Mouse (Mus musculus) layer of hippocampus, adult 9-10 months (tissue): ENCODE results near the gene Gm49358.

Source experiments
- DNase-seq: peaks from one replicate; pipeline ENCODE4 v3.0.0; 2022; ENCODE audit warnings: low spot score

Gm49358 gene

DNA sequence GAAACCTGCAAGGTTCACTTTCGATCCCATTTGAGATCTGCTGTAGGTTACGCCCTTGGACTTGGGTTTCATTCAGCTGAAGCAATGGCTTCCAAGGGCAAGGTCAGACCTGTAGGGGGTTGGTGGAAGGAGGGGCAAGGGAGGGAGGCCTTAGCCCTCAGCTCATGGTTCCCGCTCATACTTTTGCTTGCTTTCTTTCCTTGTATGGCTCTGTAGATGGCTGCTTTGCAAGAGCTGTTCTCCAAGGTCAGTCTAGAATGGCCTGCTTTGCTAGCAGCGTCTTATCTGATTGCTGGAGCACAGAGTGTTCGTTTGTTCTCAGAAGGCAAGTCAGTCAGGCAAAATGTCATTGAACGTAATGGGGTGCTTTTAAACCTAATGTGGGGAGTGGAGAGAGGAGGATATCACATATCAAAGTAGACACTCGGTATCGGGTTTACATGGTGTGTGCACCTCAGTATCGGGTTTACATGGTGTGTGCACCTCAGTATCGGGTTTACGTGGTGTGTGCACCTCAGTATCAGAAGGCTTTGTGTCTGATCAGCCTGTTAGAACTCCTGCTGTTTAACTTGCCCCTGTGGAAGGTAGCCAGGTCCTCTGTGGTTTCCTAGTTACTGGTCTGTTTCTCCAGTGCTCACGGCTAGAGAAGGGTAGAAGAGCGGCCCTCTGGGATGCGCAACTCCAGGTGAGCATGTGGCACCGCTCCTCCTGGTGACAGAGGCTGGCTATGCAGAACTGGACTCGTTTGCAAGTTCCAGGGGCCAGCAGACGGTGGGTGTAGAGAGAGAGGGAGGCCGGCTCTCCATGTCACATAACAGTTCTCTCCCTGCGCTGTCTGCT lies 50.7 kb downstream of the Gm49358 start:
- DNase-seq = no peak

DNA sequence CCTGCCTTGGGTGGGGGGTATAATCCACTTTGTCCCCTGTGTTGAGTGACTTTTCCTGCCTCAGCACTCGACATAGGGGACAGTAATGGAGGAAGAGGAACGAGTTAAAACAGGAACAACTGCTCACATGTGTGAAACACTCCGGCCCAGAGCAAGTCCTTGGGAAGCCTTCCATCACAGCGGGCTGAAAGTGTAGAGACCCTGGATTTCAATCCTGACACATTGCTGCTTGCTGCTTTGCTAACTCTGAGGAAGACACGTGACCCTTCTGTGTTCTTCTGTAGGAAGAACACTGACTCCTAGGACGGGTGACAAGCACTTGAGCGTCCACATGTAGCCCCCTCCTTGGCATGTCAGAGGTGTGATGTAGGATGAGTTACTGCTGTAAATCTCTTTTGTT lies 51.4 kb downstream of the Gm49358 start:
- DNase-seq = no peak

DNA sequence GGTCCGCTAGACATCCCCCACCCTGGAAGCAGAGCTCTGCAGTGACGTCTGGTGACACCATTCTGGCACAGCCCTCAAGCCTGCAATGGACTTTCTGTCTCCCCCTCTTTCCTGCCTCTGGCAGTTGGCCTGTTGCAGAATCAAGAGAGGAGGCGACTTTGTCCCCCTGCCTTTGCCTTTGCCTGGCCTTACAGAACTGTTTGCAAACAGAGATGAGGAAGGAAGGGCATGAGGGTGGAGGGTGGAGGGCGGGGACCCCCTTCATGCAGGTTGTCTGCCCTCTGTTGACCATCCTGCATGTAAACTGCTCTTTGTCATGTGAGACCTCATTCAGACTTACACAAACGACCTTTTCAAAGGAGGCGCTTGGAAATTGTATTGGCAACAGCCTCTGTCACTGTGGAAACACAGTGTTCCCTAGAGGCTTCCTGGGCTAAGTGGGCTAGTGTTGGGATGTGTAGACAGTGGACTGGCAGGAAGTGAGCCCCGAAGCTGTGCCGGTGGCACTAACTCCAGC lies 55.9 kb downstream of the Gm49358 start:
- no peak for DNase-seq

DNA sequence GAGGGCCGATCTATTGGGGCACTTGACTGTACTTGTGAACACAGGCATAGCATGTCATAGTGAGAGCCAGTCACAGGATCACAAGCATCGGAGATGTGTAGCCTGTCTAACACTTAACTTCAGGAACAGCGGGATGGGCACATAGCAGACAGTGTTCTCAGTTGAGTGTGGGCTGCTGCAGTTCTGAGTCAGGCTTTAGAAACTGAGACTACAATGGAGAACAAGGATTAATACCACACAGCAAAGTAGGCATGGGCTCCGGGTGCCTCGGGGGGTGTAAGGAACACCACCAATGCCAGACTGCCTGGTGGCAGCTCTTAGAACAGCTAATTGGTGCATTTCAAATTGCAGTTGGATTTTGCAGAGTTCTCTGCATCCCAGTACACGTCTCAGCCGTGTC lies 57.2 kb downstream of the Gm49358 start:
- no peak for DNase-seq

DNA sequence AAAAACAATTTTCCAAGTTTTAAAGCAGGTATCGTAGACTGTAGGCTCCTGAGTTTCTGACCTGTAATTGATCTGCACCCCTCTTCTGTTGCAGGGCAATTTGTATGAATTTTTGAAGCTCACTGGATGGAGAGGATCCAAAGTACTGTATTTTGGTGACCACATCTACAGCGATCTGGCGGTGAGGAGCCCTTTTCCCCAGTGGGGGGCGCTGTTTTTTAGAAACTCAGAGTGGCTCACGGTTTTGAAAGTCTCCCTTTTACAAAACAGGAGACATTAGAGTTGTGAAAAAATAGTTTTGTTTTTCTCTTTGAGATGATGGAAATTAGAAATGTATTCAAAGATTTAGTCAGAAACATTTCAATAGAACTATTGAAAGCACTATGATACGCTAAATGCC lies 60.3 kb downstream of the Gm49358 start:
- DNase-seq = no peak

DNA sequence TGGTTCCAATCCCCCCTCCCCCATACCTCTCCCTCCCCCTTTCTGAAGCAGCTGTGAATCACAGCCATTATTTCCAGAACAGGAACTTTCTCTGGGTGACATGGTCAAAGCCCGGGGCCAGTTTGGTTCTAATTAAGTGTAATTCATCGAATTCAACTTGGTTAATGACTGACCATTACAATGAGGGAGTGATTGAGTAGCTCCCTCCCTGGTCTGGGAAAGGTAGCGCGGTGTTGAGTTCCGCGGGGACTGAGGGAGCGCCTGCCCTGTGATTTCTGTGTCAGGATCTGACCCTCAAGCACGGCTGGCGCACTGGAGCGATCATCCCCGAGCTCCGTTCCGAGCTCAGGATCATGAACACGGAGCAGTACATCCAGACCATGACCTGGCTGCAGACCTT lies 61.1 kb downstream of the Gm49358 start:
- DNase-seq = no peak

DNA sequence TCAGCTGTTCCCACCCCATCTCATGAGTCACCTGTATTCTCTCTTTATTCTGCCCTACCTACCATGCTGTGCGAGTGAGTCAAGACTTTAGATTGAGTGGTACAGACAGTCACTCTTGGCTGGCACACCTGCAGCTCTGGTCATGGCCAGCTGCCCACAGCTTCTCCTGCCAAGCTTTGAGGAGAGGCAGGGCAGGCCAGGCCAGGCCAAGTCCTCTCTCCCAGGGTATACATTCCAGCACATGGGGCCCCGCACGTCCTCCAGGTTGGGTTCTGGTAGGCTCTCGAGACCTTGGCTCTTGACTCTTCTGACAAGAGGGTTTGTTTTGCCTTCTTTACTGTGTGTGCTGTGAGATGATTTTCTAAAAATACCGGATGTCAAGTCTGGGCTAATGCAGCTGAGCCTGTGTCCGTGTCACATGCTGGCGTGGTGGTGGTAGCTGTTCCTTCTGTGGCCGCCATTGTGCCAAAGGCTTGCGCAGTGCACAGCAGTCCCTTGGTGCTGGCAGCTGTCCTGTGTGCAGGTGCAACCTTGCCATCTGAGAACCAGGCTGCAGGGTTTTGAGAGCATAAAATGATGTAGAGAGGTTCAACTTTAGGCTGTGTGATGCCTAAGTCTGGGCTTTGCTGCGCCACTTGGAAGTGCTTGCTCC lies 62.2 kb downstream of the Gm49358 start:
- DNase-seq = no peak

DNA sequence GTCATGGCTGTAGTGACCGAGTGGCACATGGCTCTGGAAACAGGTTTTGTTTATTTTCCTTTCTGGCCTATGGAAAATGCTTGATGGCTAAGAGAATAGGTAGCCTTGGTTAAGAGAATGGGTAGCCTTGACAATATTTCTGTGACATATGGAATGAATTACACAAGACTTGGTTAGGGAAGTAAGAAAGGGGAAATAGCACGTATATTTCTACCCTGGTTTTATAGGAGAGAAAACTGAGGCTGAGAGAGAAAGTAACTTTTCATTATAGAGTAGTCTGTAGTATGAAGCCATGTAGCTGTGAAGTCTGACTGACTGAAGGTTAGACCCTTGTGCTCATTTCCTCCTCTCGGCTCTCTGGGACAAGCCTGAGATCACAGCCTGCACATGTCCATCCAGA lies 63.2 kb downstream of the Gm49358 start:
- DNase-seq = no peak

DNA sequence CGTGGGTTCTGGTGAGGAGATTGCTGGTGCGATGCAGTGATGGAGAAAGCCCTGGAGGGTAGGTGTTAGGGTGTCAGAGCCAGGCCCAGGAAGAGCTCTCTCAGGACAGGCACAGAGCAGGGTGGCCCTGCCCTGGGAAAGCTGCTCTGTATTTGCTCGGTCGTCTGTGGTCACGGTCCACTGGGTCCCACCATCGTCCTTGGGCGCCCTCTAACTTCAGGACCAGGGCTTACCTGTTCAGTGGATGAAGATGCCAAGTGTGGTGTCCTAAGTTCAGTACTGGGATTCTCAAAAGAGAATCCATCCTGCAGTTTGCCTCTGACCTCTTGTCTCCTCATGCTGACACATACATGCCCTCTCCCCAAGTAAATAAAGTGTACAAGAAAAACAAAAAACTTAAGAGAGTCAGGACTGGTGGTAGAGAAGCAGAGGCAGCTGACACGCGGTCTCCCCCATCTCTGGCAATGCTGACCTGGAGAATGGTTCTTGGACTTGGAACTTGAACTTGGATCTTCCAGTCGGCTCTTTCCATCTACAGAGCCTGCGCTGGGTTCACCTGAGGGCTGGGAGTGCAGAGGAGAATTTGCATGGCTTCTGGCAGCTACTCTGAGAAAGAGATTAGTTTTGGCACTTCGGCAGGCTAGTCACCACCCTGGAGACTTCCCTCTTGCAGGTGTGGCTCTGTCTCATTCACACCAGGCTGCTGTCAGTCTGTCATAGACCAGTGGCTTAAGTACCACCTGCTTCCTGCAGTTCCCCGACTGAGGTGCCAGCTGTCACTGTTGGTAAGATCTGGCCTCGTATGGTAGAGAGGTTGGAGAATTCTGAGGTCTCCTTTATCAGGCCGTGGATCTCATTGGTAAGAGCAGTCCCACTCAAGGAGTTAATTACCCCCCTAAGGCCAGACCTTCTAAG lies 64.7 kb downstream of the Gm49358 start:
- no peak for DNase-seq

DNA sequence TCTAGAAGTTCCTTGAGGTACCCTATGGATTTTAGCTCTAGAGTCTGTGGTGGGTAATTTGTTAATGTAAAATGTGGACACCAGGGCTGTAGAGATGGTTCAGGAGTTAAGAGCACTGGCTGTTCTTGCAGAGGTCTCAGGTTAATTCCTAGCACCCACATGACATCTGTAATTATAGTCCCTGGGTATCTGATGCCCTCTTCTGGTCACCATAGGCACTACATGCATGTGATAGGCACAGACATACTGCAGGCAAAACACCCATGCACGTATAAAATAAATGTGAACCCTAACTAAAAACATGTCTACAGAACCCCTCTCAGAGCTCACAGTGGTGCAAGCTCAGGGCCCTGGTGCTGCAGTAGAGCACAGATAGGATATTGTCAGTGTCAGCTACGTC lies 65.7 kb downstream of the Gm49358 start:
- DNase-seq = no peak

DNA sequence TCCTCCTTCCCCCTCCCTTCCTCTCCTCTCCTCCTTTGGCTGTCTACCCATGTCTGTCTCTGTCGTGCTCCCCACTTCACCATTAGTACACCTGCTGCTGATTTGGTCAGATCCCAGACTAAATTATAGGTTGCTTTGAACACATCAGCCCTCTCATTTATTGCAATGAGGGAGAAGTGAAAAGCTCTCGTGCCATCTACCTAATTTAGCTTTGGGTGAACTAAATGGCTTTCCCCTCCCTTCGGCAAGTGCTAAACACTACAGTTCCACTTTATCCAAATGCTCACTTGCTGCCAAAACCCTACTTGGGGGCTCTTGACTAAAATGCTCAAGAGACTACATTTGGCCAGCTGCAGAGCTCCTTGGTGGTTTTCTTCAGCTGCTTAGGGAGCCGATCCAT lies 73.0 kb downstream of the Gm49358 start:
- DNase-seq = no peak

DNA sequence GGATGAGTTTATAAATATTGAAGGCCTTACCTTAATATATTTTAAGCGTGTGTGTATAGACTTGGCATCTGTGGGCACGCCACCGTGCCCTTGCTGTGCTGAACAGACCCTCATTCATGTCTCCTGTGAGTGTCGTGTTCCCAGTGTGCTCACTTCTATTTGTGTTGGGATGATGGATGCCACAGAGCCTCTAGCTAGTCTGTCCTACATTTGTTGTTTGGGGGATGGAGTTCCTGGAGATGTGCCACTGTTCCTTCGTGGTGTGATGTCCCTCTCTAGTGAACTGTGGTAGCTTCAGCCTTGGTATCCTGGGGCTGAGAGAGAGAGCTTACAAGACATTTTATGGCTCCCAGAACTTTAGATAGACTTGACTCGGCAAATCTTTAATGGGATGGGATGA lies 75.1 kb downstream of the Gm49358 start:
- no peak for DNase-seq

DNA sequence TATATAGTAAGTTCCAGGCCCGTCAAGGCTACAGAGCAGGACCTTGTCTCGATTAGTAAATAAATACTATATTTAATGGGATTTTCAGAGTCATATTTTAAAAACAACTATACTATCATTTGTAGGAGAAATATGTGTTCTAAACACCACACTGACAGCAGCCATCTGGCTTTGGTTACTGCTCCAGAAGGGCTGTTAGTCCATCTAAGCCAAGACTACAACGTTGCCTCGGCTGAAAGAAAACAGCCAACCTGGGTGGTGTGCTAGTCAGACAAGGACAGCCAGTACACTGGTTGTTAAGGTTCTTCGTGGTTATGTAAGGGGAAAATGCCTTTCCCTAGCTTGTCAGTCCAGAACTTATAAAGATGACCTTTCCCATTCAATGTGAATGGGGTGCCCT lies 78.9 kb downstream of the Gm49358 start:
- no peak for DNase-seq

DNA sequence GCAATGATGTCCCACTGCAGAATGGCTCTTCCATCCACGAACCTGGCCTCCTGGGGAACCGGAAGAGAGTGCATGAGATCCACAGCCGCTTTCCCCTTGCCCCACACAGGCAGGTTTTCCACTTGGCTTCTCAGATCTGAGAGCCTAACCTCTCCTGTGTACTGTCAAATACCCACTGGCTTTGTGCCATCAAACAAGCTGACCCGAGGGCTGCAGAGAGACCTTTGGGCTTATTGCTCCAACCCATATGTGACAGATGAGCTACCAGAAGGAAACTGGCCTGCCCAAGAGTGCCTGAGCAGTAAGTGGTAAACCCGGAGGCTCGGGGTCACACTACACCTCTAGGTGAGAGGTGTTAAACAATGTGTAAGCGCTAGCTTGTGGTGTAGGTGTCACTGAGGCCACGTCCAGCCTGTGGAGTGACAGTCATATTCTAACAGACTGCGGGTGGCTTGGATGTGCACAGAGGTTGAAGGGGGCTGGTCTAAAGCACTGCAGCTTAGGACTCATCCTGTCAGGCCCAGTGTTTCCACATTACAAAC lies 83.2 kb downstream of the Gm49358 start:
- no peak for DNase-seq

DNA sequence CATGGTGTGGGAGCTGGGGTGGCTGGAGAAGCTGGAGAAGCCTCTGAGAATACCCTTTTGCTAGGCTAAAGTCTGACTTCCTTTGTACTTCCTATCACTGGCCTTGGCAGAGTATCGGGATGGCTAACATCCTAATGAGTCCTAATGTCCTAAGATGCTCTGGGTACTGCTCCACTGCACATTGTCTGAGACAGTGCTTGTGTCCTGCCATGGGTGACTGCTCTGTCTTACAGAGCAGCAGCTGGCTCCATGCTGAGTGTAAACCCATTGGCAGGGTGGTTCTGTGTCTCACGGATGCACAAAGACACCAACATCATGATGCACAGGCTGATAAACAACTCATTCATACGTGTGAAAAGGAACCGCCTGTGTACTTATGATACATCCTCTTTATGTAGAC lies 85.3 kb downstream of the Gm49358 start:
- DNase-seq = no peak

DNA sequence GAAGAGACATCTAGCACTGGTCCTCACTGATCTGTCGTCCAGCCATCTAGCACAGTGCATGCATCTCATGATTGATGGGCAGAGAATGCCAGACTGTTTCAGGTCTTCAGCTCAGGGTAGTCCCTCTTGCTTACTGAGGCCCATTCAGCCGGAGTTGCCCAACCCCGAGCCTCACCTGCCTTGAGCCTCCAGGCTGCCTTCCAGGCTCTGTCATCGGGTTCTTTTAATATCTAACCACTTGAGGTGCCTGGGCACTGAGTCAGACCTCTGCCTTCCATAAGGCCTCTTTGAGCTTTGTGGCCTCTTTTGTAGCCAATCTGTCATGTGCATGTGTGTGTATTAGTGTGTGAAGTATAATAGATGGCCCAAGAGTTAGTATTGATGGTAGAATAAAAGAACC lies 85.7 kb downstream of the Gm49358 start:
- no peak for DNase-seq

DNA sequence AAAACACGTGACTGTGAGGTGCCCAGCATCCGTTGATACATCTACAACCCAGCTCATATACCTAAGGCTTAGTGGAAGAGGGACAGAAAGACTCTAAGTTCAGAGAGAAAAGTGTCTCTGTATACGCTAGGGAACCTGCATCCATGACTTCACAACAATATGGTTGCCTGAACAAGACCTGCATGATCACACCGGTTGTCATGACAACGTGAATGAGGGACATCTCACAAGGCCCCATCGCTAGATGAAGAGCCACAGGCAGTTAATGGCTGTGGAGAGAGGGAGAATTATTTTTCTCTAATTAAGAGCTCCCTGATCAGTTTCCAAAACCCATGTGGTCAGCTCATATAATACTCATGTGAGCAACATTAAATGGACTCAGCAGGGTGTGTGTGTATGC lies 88.4 kb downstream of the Gm49358 start:
- DNase-seq = no peak

DNA sequence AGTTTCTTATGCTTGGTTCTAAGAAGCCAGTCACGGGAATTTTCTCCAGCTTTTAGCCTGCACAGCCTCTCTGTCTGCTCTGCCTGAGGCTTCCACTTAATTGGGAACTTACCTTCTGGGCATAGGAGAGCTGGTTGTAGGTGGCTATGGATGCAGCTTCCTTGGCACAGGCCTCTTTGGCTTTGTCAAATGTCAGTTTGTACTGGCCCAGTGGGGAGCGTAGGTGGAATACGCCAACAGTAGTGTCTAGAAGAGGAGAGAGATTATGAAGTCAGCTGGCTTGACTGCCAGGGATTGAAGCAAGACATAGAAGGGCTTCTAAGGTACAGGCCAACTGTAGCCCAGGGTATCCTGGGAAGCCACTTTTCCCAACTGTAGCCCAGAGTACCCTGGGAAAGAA lies 89.7 kb downstream of the Gm49358 start:
- DNase-seq = no peak

DNA sequence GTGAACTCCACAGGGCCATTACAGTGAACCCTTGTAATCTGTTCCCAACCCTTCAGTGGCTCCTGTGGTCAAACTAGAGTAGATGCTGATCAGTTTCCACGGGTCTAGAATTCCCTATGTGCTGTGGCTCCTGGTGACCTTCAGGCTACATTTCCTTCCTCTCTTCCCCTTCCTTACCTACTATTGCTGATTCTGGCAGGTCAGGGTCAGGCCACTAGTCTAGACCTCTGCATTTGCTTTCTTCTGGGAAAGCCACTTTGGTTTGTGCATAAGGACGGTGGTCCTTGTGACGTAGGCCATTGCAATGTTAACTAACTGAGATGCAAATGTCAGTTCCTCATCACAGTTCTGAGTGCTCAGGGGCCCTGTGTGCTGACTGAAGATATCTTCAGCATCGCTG lies 96.6 kb downstream of the Gm49358 start:
- no peak for DNase-seq

DNA sequence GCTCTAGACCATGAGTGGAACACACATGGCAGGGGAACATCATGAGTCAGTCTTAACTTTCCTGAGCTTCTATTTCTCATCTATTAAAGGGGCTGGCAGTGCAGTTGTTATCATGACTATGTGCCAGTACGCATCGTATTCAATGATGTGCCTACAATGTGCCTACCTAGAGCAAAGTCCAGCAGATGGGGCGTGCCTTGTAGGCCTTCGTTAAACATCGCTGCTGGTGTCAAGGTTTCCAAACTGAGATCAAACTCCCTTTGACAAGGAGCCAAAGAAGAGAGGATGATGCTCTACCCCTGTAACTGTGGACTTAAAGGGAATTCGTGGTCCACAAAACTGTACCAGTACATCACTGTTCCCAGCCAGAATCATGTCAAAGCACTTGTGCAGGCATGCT lies 98.7 kb downstream of the Gm49358 start:
- DNase-seq = no peak

DNA sequence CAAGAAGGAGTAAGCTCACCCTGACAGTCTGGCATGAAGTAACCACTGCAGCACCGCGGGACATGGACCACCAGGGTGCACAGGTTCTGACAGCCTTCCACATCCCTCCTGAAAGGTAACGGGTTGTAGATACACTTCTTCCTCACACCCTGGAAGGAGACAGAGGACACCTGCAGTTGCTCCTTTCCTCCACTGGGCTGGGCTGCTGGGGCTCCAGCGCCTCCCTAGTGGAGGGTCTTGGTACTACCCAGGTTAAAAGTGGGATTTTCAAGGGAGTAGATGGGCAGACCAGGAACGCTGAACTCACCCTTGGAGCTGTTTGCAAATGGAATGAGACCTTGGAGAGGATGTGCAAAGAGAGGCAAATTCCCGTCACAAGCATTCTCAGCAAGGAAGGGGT lies 99.7 kb downstream of the Gm49358 start:
- DNase-seq = no peak

DNA sequence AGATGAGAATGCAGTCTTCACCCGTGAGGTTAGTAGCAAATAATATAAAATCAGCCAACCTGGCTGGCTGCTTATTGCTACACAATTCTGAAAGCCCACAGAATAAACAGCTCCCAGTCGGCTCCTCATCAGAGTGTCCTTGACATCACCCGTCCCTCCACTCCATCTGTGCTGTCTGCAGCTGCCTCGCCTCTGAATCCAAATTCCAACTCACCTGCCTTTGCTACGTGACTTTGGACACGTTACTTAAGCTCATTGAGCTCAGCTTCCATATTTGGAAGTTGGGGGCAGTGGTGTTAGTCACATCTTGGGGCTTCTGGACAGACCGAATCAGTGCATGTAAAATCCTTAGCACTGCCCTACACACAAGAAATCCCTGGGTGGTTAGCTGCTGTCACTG lies 108.3 kb downstream of the Gm49358 start:
- no peak for DNase-seq
